Mouse (Mus musculus) heart, postnatal 0 days (tissue): ENCODE measurements around the gene 9230104L09Rik.

ENCODE experiments used
- CTCF ChIP-seq: IDR thresholded peaks from 2 replicates; pipeline ENCODE4 v1.5.1; 2016; ENCODE audit warnings: antibody characterized with exemption, control low read depth, low read depth
- EP300 ChIP-seq: IDR thresholded peaks from 2 replicates; pipeline ENCODE4 v1.6.1; 2016; ENCODE audit warnings: antibody characterized with exemption, low read depth

DNA sequence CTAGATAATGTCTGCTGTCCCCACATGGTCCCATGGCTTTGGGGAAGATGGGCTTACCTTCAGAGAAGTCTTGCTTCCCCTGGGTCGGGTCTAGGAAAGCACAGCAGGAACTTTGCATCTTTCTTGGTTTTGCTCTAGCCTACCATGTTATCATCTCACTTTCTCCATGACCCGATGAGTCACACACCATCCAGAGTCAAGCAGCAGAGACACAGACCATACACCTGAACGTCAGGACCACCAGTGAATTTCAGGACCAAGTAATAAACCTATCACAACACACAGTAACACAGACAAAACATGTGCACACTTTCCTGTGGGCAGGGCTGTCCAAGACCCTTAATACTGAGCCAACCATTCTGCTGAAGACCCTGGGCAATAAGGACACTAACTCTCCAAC, 5.7 kb upstream of the 9230104L09Rik start:
- no peak for TF ChIP-seq CTCF
- TF ChIP-seq EP300 = no peak
